Mouse (Mus musculus) retina, postnatal 7 days (tissue): ENCODE measurements around the gene Tmc8.
"Not testable (repeated sequence)": the region's sequence is repeated elsewhere in the genome, so short reads cannot be mapped to it uniquely, and the experiment has no call there.

Source experiments
- DNase-seq: peaks from one replicate; pipeline ENCODE4 v3.0.0-alpha.2; 2012; ENCODE audit warnings: low read depth, low spot score

Gene Tmc8

DNA sequence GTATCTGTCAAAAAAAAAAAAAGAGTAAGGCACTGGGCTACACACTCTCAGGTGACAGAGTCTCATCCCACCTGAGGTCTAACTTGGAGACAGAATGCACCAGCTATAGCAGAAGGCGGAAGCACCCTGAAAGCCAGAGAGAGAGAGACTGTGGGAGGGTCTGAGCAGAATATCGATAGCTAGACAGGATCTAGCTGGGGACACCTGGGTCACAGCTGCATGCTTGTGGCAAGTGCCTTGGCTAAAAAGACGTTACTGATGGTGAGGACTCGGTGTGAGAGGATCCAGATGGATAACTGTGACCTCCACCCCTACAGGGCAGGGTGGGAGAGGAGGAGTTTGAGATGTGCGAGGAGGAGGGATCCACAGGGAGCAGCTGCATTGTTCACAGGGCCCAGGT, 15.1 kb downstream of the Tmc8 start:
- no peak for DNase-seq

DNA sequence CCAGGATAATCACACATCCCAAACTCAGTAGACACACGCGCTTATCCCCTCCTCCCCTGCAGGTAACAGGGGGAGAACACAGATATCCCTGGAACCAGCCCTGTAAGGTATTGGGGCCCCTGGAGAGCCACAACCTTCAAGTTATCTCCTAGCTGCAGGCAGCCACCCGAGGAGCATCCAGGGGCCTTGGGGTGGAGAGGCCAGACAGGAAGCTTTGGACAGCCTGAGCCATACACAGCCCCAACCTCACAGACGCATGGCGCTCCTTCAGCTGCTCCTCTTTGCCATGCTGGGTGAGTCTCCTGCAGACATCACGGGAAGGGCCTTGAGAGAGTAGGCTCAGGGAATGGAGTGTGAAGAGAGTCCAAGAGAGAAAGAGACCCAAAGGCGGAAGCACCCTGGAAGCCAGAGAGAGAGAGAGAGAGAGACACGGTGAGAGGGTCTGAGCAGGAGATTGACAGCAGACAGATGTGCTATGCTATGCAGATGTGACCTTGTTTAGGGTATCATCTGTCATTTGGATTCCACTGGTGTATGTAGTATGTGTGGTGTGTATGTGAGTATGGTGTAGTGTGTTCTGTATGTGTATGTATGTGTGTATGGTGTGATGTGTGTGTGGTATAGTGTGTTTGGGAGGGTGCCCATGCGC, 15.8 kb downstream of the Tmc8 start, which contains the start of gene 6030468B19Rik:
Gene 6030468B19Rik, plus strand, starts transcription at position 150 of the 649 bp plus-strand sequence.
- no peak for DNase-seq

DNA sequence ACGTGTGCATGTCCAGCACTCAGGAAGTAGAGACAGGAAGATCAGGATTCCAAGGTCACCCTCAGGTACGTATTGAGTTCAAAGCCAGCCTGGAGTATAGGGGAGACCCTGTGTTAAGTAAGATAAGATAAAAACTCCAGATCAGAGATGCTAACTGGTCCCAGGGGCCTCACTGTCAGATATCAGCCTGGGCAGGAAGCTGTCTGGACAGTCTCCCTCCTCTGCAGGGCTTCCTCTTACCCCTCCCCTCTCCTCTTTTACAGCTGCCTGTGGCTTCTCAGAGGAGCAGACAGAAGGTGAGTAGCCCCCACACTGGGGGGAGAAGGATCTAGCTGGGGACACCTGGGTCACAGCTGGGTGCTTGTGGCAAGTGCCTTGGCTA, 16.3 kb downstream of the Tmc8 start:
- no peak for DNase-seq

DNA sequence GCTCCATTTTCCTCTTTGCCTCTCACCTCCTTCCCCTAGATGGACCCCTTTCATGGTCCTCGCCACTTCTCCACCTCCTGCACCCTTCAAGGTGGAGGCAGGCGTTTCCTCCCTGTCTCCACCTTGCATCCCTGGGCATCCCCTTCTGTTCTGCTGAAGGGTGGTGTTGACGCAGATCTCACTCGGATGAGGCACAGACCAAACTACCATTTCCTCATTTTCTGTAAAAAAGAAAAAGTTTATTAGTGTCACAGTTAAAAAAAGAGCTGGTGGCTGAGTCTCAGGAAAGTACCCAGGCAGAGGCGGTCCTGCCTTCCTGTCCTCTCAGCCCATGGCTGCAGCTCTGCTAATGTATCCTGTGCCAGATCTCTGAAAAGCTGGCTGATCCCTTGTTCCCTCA, 17.3 kb downstream of the Tmc8 start:
- no peak for DNase-seq

DNA sequence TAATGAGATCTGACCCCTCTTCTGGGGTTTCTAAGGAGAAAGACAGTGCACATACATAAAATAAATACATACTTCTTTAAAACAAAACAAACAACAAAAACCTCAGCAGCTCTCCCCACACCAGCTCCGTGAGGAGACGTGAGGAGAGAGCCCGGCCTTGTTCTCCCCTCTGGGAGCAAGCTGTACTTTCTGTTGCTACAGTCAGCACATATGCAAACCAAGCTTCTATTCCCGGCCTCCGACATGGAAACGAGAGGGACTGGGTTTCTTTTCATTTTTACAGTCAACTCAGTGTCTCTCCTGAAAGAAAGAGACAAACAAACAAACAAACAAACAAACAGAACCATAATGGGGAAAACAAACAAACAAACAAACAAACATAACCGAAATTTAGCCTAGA, 18.2 kb downstream of the Tmc8 start:
- no peak for DNase-seq

DNA sequence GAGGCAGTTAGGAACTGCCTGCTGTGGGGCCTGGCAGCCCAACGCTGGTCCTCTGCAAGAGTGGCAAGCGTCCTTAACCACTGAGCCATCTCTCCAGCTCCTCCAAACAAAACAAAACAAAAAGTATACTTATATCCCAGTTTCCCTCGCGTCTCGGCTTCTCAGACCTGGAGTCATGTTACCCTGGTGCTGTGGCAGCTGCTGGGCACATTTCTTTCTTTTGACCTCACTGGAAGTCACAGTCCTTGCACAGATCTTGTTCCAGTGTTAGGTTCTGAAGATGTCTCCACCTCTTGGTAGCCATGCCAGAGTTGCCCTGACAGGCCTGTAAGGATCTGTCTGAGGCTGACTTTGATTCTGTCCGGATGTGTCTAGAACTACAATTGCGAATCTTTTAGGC, 19.8 kb downstream of the Tmc8 start:
- DNase-seq, result no peak

DNA sequence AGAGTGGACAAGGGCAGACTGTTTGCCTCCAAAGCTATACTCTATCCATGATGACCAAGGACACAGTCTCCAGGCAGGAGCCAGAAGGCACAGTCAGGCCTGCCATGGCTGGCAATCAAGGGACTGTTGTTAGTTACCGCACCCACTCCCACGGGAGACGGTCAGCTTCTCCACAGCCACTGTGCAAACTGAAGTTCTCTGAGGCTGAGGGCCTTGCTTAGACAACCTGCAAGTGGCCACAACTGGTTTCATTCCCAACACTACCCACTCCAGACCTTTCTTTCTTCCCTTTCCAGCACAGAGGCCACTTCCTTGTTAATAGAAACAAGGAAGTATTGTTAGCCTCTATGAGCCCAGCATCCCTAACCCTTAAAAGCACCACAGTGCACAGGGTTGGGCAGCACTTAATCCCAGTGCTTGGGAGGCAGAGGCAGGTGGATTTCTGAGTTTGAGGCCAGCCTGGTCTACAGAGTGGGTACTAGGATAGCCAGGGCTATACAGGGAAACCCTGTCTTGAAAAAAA, 21.4 kb downstream of the Tmc8 start:
- no peak for DNase-seq

DNA sequence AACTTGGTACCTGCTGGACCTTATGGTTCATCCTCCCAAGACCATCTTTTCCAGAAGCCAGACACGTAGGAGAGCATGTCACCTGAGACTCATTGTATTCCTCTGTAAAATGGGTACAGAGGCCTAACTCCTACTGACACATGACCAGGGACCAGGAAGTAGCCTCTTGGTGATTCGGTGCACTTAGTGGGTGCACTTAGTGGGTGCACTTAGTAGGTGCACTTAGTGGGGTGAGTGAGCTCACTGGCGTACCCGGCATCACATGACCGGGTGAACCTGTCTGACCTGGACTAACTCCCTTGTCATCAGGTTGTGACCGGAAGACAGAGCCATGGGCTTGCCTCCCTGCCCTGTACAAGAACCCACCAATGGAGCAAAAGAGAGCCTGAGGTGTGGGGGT, 24.9 kb downstream of the Tmc8 start:
- DNase-seq, result no peak

DNA sequence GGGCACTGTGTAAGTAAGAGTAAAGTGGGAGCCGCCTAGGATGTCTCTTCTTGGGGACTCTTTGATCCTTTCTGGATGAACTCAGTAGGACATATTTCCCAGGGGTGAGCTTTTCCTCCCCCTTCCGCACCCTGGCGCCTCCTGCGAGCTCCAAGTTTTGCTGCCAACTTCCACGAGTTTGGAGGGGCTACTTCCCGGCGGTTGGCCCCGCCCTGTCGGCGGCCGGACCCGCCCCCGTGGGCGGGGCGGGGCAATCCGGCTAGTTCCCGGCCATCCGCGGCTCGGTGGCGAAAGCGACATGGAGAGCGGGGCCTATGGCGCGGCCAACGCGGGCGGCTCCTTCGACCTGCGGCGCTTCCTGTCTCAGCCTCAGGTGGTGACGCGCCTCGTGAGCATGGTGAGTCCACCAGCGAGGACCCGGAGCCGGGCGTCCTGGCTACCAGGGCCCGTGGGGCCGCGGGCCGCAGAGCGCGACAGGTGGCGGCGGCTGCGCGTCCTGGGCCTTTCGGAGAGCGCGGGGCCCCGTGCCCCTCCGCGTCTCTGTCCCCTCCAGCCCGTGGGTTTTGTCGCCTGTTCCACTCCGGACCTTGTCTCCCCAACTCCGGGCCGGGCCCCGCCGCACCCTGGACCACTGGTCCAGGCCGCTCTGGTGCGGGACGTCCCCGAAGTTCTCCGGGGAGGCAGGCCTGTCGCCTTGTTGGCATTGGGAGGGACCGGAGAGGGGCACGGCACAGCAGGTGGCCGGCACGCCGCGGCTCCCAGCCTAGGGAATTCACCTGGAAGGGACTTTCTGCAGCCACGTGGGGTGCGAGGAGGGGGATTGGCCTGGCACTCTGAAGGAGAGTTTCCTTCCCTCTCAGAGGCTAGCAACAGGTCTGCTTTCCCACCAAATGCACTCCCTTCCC, 27.8 kb downstream of the Tmc8 start, which contains the start of the genes Gm20708 and Syngr2:
Gene Gm20708, plus strand, starts transcription at position 262 of the 905 bp plus-strand sequence.
Gene Syngr2, plus strand, starts transcription at position 262 of the 905 bp plus-strand sequence.
- DNase-seq, result no peak

DNA sequence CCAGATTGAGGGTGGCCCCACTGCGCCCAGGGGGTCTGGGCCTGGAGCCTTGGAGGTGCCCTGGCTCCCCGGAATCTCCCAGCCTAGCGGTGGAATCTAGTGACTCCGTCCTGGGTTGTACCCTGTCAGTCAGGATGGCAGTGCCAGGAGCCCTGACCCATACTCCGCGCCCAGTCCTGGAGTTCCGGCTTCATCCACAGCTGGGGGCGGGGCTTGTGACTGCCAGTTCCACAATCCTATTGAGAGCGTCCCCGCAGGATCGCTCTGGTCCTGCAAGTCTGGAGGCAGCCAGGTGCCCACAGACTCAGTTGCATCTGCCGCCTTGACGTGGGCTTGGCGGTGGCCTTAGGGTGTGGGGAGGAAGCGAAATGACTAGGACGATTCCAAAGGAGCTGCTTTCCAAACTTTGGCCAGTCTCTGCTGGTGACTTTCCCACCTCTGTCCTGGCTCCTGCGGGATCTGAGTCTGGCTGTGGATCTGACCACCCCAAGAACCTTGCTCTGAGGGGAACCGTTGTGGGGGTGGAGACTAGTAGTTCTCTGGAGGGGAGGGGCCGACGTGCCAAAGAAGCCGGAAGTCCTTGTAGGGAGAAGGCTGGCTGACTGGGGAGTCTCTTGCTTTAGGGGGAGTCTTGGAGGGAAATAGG, 28.6 kb downstream of the Tmc8 start:
- DNase-seq, result peak; percentile 65

DNA sequence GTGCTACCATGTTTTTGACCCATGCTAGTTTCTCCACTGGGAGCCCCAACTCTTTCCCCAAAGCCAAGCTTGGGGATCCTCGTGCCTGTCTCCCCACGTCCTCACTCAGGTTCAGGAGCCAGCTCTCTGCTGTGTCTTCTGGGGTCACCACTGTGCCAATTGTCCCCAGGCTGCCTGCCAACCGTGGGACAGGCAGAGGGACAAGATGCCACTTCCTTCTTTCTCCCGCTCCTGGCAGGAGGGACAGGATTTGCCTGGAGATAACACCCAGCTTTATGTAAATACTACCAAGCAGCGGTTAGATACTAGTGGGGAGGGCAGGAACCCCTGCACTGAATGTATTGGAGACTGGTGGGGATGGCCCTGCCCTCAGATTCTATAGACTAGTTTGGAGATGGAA, 32.0 kb downstream of the Tmc8 start:
- DNase-seq, result no peak

DNA sequence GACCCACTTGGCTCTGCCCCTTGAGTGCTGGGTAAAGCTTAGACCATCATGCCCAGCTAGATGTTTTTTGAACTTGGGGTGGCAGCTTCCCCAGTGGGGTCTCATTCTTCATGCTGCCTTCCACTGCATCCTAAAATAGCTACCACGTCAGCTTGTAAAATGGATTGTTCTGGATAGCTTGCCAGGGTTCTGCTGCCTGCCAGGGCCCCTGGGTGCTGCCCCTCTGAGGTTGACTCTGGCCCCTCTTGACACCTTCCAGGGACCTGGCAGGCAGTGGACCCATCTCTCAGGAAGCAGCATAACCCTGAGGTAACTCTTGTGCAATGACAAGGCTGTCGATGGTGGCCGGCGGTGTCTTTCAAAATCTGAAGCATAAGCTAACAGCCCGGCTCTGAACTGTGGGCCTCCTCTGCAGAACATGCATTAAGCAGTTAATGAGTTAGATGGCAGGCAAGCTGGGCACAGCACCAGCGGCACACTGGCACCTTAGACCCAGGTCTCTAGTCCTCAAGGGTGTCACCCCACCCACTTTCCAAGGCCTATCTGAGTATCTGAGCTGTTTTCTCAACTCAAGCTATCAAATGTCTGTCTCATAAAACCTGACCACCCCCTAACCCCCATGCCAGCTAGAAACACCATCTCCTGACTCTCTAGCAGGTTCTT, 33.0 kb downstream of the Tmc8 start:
- no peak for DNase-seq

DNA sequence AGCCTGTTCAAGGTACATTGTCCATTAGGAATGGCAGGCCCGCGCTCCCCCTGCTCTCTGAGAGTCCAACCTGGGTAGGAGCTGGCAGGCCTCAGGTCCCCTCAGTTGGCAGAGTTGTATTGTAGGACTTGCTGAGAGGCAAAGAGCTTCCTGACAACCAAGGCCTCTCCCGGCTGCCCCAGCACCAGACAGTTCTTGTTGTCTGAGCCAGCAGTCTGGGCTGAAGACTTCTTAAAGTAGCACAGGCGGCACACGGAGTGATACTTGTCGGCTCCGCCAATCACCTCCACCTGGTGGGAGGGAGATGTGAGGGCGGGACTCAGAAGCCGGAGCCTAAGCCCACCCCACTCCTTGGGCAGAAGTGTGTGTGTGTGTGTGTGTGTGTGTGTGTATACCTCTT, 34.0 kb downstream of the Tmc8 start:
- not testable (repeated sequence) for DNase-seq

DNA sequence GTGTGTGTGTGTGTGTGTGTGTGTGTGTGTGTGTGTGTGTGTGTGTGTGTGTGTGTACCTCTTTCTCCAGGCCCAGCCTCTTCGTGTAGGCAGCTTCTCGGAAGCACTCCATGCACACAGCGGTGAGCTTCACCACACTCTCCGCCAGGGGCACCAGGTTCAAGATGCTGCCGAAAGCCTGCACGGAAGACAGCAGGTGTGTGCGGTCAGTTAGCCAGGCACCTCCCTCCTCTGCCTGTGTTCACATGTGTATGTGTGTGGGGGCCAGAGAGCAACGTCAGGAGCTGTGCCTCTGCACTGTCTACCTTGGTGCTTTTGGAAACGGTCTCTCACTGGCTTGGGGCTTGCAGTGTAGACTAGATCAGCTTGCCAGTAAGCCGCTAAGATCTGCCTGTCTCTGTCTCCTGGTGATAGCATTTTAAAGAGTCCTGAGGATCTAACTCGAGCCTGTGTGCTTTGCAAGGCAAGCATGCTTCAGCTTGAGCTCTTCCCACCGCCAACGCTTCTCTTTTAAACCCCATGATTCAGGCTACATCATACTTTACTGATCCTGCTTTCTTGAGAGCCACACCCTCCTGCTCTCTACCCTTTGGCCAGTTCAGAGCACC, 34.6 kb downstream of the Tmc8 start:
- no peak for DNase-seq

DNA sequence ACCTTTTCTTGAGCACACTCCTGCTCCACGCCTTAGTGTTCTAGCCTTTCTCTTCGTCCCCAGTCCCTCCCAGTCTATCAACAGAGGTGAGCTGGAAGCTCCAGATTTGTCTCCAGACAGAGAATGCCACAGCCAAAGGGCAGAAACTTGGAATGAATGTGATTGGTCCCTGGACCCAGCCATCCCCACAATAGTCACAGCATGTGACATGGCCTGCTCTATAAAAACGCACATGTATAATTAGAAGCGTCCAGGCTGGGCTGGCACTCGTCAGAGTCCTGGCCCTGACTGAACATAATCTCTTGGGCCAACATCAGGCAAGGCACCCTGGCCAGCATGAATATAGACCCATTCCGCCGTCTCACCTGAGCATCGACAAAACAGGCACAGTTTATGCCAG, 37.2 kb downstream of the Tmc8 start:
- no peak for DNase-seq

DNA sequence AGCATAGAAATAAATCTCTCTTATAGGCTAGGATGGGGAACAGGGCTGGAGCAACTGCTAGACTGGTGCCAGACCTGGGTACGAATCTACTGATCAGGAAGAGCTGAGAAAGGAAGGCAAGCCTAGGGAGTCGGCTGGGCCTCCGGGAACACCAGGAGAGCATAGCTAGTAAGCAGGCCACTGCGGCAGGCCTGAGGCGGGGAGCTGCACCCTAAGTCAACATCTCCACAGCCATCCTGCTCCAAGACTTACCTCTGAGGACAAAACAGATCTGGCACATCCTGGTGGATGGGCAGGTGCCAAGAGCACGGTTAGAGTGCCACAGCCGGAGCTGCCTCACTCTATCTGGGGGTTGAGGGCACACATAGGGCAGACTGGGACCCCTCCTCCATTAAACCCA, 38.3 kb downstream of the Tmc8 start:
- no peak for DNase-seq

DNA sequence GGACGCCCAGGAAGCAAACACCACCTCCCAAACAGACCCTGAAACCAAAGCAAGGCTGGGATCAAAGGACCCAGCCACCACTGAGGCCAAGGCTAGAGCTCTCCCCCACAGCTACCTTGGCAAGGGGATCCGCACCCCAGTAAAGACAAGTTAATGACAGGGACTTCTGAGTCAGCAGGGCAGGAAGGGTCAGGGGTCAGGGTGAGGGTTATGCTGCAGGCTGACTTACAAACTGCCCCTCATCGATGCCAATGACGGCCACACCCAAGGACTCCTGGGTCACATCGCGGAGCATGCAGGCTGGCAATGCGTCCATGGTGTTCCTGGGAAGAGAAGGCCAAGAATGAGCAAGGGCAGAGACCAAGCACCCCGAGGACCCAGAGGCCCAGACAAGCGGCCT, 40.0 kb downstream of the Tmc8 start:
- no peak for DNase-seq

DNA sequence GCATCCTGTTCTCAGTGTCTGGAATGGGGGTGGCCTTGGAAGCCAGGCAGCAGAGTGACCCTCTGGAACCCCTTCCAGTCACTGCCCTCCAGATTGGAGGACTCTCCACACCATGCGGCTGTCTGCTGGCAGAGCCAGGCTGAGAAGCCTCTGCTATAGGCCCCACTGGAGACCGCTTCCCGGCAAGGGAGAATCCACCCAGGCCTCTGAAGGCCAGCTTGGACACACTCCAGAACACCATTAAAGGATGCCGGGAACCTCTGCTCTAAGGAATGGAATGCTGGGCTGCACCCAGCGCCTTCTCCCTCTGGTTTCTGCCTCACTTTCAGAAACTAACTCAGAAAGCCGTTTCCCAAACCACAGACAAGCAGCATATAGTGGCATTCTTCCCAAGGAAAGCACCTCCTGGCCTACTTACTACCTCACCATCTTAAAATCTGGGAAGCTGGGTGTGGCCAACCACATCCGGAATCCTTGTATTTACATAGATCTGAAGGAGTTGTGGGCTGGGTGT, 40.9 kb downstream of the Tmc8 start:
- no peak for DNase-seq

DNA sequence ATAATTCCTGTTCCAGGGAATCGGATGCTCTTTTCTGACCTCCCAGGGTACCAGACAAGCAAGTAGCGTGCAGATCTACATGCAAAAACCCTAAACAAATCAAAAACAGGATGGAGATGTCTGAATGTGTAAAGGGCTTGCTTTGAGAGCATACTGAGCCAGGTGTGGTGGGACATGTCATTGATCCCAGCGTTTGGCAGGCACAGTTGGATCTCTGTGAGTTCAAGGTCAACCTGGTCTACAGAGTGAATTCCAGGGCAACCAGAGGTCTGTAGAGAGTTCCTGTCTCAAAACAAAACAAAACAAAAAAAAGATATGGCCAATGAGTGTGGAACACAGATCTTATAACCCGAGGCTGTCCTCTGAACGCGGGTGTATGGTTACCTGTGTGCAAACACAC, 41.5 kb downstream of the Tmc8 start:
- no peak for DNase-seq

DNA sequence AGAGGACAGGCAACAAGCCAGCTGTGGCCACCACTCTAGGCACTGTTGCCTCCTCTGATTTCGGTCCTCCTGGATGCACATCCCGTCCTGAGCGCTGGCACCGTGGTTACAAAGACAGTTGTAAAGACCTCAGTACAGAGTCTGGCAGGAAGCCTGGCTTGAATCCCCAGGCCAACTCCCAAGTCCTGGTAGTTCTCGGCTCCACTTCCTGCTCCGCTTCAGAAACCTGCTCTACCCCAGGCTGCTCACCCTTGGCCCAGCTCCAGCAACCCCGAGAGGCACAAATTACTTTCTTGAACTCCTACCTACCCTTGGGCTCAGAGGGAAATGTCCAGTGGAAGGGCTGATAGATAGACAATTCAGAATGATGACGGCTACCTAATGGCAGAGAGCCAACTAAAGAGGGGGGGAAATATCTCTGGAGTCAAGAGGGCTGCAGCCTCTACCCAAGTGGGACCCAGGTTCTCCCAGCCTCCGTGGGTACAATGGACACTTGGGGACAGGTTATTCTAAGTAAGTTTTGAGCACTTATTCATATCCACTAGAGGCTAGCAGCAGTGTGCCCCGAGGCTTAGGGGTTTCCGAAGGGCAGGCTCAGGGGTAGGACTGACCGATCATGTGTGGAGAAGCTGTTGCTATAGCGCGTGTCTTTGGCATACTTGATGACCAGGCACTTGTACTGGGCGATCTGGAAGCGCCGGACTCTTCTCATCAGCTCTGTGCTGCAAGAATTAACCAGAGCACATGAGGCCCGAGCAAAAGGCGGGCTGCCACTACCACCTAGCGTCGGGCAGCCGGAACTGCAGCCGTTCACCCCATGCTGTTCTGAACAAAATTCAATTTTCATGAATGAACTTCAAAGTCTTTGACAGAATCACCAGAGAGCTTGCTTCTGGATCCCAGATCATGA, 42.4 kb downstream of the Tmc8 start:
- peak; percentile 62 for DNase-seq
